Mouse (Mus musculus): Measurements from ENCODE around the gene Traf6. TPM values are rescaled to one million over a fixed set of nuclear protein-coding genes. Genes with fewer than 3 reads are reported as not detected.
A peak's percentile ranks its signal among the peaks of the same experiment; 100 is the strongest.

The Traf6 gene
- polyA plus RNA-seq, 1 experiment = 6.7 TPM

- WGBS = 86% methylated on average over 3 of the region's 3 CpGs
Measured at GRCm38 (mm10) chr2:101711608-101712007, 33.4 kb downstream of the Traf6 start.

GRCm38 (mm10) chr2:101715650-101716323, 37.6 kb downstream of the Traf6 start:
- Histone ChIP-seq H3K27ac (ENCODE audit: control insufficient read depth, insufficient read depth, low read depth, low read length, poor library complexity) (no peak overlapping the region), H3K4me1 (ENCODE audit: control insufficient read depth, insufficient read depth, low read length) (no peaks in the 10 kb centered on the region), H3K4me3 (replicated peaks; ENCODE audit: control insufficient read depth, low read depth, low read length) (no peak overlapping the region)
- WGBS = 63% methylated on average over 8 of the region's 8 CpGs
- TF ChIP-seq CTCF (IDR thresholded peaks at IDR 0.05; ENCODE audit: control insufficient read depth, insufficient read depth, low read length) (peak; percentile 51), POLR2A (IDR thresholded peaks at IDR 0.05; ENCODE audit: borderline replicate concordance, control insufficient read depth, low read depth, low read length) (no peak)

More at GRCm38 (mm10) chr2:101711608-101712007, 33.4 kb downstream of the Traf6 start:
- Histone ChIP-seq H3K4me3 (replicated peaks; ENCODE audit: control insufficient read depth, low read depth, low read length) (no peak overlapping the region), H3K4me1 (ENCODE audit: control insufficient read depth, insufficient read depth, low read length) (no peaks in the 10 kb centered on the region), H3K27ac (ENCODE audit: control insufficient read depth, insufficient read depth, low read depth, low read length, poor library complexity) (no peak overlapping the region)
- no peak for TF ChIP-seq CTCF (IDR thresholded peaks at IDR 0.05; ENCODE audit: control insufficient read depth, insufficient read depth, low read length)
- TF ChIP-seq POLR2A (IDR thresholded peaks at IDR 0.05; ENCODE audit: borderline replicate concordance, control insufficient read depth, low read depth, low read length) = no peak

- no peaks in the 10 kb centered on the region for H3K4me1 ChIP-seq (ENCODE audit: control insufficient read depth, insufficient read depth, low read length)
- no peak for TF ChIP-seq POLR2A (IDR thresholded peaks at IDR 0.05; ENCODE audit: borderline replicate concordance, control insufficient read depth, low read depth, low read length)
- no peak for TF ChIP-seq CTCF (IDR thresholded peaks at IDR 0.05; ENCODE audit: control insufficient read depth, insufficient read depth, low read length)
- WGBS = 88% methylated on average over 13 of the region's 13 CpGs
- no peak overlapping the region for H3K27ac ChIP-seq (ENCODE audit: control insufficient read depth, insufficient read depth, low read depth, low read length, poor library complexity)
- no peak overlapping the region for H3K4me3 ChIP-seq (replicated peaks; ENCODE audit: control insufficient read depth, low read depth, low read length)
Measured at GRCm38 (mm10) chr2:101717162-101717561, 38.9 kb downstream of the Traf6 start.

GRCm38 (mm10) chr2:101721835-101722234, 43.6 kb downstream of the Traf6 start:
- WGBS = 78% methylated on average over 4 of the region's 4 CpGs
- no peak for TF ChIP-seq POLR2A (IDR thresholded peaks at IDR 0.05; ENCODE audit: borderline replicate concordance, control insufficient read depth, low read depth, low read length)
- TF ChIP-seq CTCF (IDR thresholded peaks at IDR 0.05; ENCODE audit: control insufficient read depth, insufficient read depth, low read length) = no peak
- Histone ChIP-seq H3K4me3 (replicated peaks; ENCODE audit: control insufficient read depth, low read depth, low read length) (no peak overlapping the region), H3K27ac (ENCODE audit: control insufficient read depth, insufficient read depth, low read depth, low read length, poor library complexity) (no peak overlapping the region), H3K4me1 (ENCODE audit: control insufficient read depth, insufficient read depth, low read length) (no peaks in the 10 kb centered on the region)

GRCm38 (mm10) chr2:101722370-101723332, 44.4 kb downstream of the Traf6 start:
- Histone ChIP-seq H3K4me1 (ENCODE audit: control insufficient read depth, insufficient read depth, low read length) (no peaks in the 10 kb centered on the region), H3K4me3 (replicated peaks; ENCODE audit: control insufficient read depth, low read depth, low read length) (no peak overlapping the region), H3K27ac (ENCODE audit: control insufficient read depth, insufficient read depth, low read depth, low read length, poor library complexity) (no peak overlapping the region; the same call in 1 of the 2 replicates)
- no peak for TF ChIP-seq POLR2A (IDR thresholded peaks at IDR 0.05; ENCODE audit: borderline replicate concordance, control insufficient read depth, low read depth, low read length)
- no peak for TF ChIP-seq CTCF (IDR thresholded peaks at IDR 0.05; ENCODE audit: control insufficient read depth, insufficient read depth, low read length)
- 69% methylated on average over 8 of the region's 8 CpGs for WGBS

- WGBS = 83% methylated on average over 10 of the region's 10 CpGs
- TF ChIP-seq POLR2A (IDR thresholded peaks at IDR 0.05; ENCODE audit: borderline replicate concordance, control insufficient read depth, low read depth, low read length) (no peak), CTCF (IDR thresholded peaks at IDR 0.05; ENCODE audit: control insufficient read depth, insufficient read depth, low read length) (no peak)
Measured at GRCm38 (mm10) chr2:101723333-101723881, 45.2 kb downstream of the Traf6 start.

GRCm38 (mm10) chr2:101727787-101728186, 49.6 kb downstream of the Traf6 start:
- H3K4me3 ChIP-seq (replicated peaks; ENCODE audit: control insufficient read depth, low read depth, low read length) = no peak overlapping the region
- H3K27ac ChIP-seq (ENCODE audit: control insufficient read depth, insufficient read depth, low read depth, low read length, poor library complexity) = no peak overlapping the region
- TF ChIP-seq POLR2A (IDR thresholded peaks at IDR 0.05; ENCODE audit: borderline replicate concordance, control insufficient read depth, low read depth, low read length) = no peak
- no peak for TF ChIP-seq CTCF (IDR thresholded peaks at IDR 0.05; ENCODE audit: control insufficient read depth, insufficient read depth, low read length)
- H3K4me1 ChIP-seq (ENCODE audit: control insufficient read depth, insufficient read depth, low read length) = no peaks in the 10 kb centered on the region; the same call in none of the 2 replicates

More at GRCm38 (mm10) chr2:101723333-101723881, 45.2 kb downstream of the Traf6 start:
- no peaks in the 10 kb centered on the region for H3K4me1 ChIP-seq (ENCODE audit: control insufficient read depth, insufficient read depth, low read length)
- no peak overlapping the region for H3K27ac ChIP-seq (ENCODE audit: control insufficient read depth, insufficient read depth, low read depth, low read length, poor library complexity)
- H3K4me3 ChIP-seq (replicated peaks; ENCODE audit: control insufficient read depth, low read depth, low read length) = no peak overlapping the region

GRCm38 (mm10) chr2:101729472-101729871, 51.2 kb downstream of the Traf6 start:
- 66% methylated on average over 1 of the region's 1 CpGs for WGBS
- peaks cover 1% of the 10 kb centered on the region for H3K4me1 ChIP-seq (ENCODE audit: control insufficient read depth, insufficient read depth, low read length)
- H3K27ac ChIP-seq (ENCODE audit: control insufficient read depth, insufficient read depth, low read depth, low read length, poor library complexity) = no peak overlapping the region
- no peak for TF ChIP-seq CTCF (IDR thresholded peaks at IDR 0.05; ENCODE audit: control insufficient read depth, insufficient read depth, low read length)
- no peak for TF ChIP-seq POLR2A (IDR thresholded peaks at IDR 0.05; ENCODE audit: borderline replicate concordance, control insufficient read depth, low read depth, low read length)
- no peak overlapping the region for H3K4me3 ChIP-seq (replicated peaks; ENCODE audit: control insufficient read depth, low read depth, low read length)
